Mouse (Mus musculus) erythroblast, embryonic 14.5 days (primary cell): ENCODE results near the gene Bmpr1a. TPM values are rescaled to one million over a fixed set of nuclear protein-coding genes. Genes with fewer than 3 reads are reported as not detected.

Experiments used
- H3K27me3 ChIP-seq: 2 replicates; pipeline ENCODE4 v1.6.1; 2012; ENCODE audit warnings: inconsistent platforms; ENCODE audit not compliant: control insufficient read depth
- H3K36me3 ChIP-seq: 2 replicates; pipeline ENCODE4 v1.6.1; 2012; ENCODE audit warnings: mild to moderate bottlenecking, inconsistent platforms; ENCODE audit not compliant: control insufficient read depth
- H3K4me1 ChIP-seq: 2 replicates; pipeline ENCODE4 v1.6.1; 2012; ENCODE audit warnings: inconsistent platforms; ENCODE audit not compliant: control insufficient read depth
- H3K4me3 ChIP-seq: replicated peaks from 2 replicates; pipeline ENCODE3; 2012; ENCODE audit warnings: moderate library complexity, mild to moderate bottlenecking, inconsistent platforms
- H3K9me3 ChIP-seq: 2 replicates; pipeline ENCODE4 v1.6.1; 2012; ENCODE audit warnings: low read length, inconsistent platforms, mixed read lengths; ENCODE audit not compliant: control insufficient read depth
- GATA1 ChIP-seq: IDR thresholded peaks from 2 replicates; pipeline ENCODE4 v1.6.1; 2012; ENCODE audit warnings: low read length, inconsistent platforms, mixed read lengths
- TAL1 ChIP-seq: IDR thresholded peaks from 3 replicates; pipeline ENCODE4 v1.6.1; 2012; ENCODE audit warnings: low read length, inconsistent platforms, mixed read lengths
- polyA plus RNA-seq: library from polyadenylated mRNA; stranded (reverse); fragments of >175 nt; gene quantifications from 2 replicates; pipeline ENCODE4 v1.2.3, GENCODE M21; 2012

The Bmpr1a gene
- polyA plus RNA-seq, 1 experiment, result not detected

DNA sequence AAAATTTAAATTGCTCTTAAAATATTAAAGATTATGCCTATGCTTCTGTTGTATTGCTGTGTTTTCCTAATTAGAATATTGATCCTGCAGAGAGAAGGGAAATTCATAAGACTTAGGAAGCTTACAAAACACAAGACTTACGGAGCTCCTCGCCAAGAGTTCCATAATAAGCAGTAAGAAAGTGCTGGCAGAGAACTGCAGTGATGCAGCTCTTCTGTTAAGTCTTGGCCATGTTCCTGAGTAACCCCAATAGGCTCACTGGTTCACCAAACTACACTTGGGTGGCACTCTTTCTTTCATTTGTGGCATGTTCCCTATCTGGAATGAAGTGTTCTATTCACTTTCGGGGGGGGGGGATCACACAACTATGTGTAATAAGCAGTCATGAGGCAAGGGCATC, 36.9 kb downstream of the Bmpr1a start:
- TF ChIP-seq GATA1 (no peak), TAL1 (no peak)

DNA sequence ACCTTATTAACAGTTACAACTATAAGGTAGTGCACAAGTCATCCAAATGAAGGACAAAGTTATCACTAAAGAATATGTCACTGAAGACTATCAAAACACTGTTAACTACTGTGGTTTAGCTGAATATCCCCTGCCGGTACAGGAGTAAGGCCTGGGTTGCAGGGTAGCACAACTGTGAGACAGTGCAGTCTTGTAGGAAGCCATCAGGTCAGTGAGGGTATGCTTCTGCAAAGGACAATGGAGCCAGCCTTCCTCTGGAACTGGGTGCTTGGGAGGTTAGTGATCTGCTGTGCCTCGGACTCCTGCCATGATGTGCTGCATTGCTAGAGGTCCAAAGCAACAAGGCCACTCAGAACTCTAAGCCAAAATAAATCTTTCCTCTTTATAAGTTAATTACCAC, 43.8 kb downstream of the Bmpr1a start:
- H3K9me3 ChIP-seq, result no peaks in the 10 kb centered on the region
- no peak overlapping the region for H3K4me3 ChIP-seq
- no peaks in the 10 kb centered on the region for H3K4me1 ChIP-seq
- H3K27me3 ChIP-seq, result no peaks in the 10 kb centered on the region
- H3K36me3 ChIP-seq, result no peaks in the 10 kb centered on the region; the same call in 1 of the 2 replicates
- TF ChIP-seq TAL1 (no peak), GATA1 (no peak)

More for the DNA sequence above, 36.9 kb downstream of the Bmpr1a start:
- no peak overlapping the region for H3K4me3 ChIP-seq
- no peaks in the 10 kb centered on the region for H3K36me3 ChIP-seq
- no peaks in the 10 kb centered on the region for H3K4me1 ChIP-seq
- no peaks in the 10 kb centered on the region for H3K27me3 ChIP-seq
- no peaks in the 10 kb centered on the region for H3K9me3 ChIP-seq

DNA sequence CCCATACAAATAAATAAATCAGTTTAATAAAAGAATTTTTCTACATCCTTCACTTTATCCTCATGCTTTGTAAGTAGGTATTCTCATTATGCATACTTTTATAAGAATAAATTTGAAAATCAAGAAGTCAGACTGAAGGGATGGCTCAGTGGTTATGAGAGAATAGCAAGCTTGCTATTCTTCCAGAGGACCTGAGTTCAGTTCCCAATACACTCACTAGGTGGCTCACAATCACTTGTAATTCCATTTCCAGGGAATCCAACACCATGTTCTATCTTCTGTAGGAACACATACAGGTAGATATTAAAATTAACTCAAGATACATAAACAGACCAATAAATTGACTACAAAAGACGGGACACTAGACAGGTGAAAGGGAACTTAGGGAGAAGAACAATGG, 44.3 kb downstream of the Bmpr1a start:
- TF ChIP-seq TAL1 (no peak), GATA1 (no peak)
- no peaks in the 10 kb centered on the region; the same call in 1 of the 2 replicates for H3K36me3 ChIP-seq
- H3K4me1 ChIP-seq, result no peaks in the 10 kb centered on the region
- no peaks in the 10 kb centered on the region for H3K9me3 ChIP-seq
- no peak overlapping the region for H3K4me3 ChIP-seq
- H3K27me3 ChIP-seq, result no peaks in the 10 kb centered on the region

DNA sequence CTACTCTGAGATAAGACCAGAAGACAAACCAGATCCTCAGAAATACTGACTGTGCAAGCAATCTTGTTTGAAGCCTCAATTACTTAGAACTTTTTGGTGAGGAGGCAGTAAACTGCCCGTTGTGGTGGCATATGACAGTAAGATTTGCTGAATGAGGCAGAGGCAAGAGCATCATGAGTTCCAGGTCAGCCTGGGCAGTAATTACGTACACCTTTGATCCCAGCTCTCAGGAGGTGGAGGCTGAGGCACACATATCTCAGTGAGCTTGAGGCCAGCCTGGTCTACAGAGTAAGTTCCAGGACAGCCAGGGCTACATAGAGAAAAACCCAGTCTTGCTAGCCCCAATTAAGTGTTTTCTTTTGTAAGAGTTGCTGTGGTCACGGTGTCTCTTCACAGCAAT, 48.9 kb downstream of the Bmpr1a start:
- TF ChIP-seq GATA1, result no peak
- TF ChIP-seq TAL1, result no peak
- Histone ChIP-seq H3K4me3 (no peak overlapping the region), H3K4me1 (no peaks in the 10 kb centered on the region), H3K9me3 (no peaks in the 10 kb centered on the region), H3K27me3 (no peaks in the 10 kb centered on the region), H3K36me3 (no peaks in the 10 kb centered on the region; the same call in 1 of the 2 replicates)

GRCm38 (mm10) chr14:34453648-34454047, 49.5 kb downstream of the Bmpr1a start:
- H3K4me1 ChIP-seq, result no peaks in the 10 kb centered on the region
- no peaks in the 10 kb centered on the region for H3K27me3 ChIP-seq
- no peak overlapping the region for H3K4me3 ChIP-seq
- H3K9me3 ChIP-seq, result no peaks in the 10 kb centered on the region
- TF ChIP-seq GATA1 (no peak), TAL1 (no peak)
- no peaks in the 10 kb centered on the region for H3K36me3 ChIP-seq

GRCm38 (mm10) chr14:34451872-34452271, 51.3 kb downstream of the Bmpr1a start:
- Histone ChIP-seq H3K9me3 (no peaks in the 10 kb centered on the region), H3K36me3 (no peaks in the 10 kb centered on the region), H3K4me3 (no peak overlapping the region), H3K4me1 (no peaks in the 10 kb centered on the region), H3K27me3 (no peaks in the 10 kb centered on the region)
- TF ChIP-seq GATA1, result no peak
- TF ChIP-seq TAL1, result no peak

- TF ChIP-seq TAL1, result no peak
- TF ChIP-seq GATA1, result no peak
- Histone ChIP-seq H3K9me3 (no peaks in the 10 kb centered on the region), H3K4me3 (no peak overlapping the region), H3K4me1 (no peaks in the 10 kb centered on the region), H3K27me3 (no peaks in the 10 kb centered on the region), H3K36me3 (no peaks in the 10 kb centered on the region)
These were observed 52.7 kb downstream of the Bmpr1a start for GRCm38 (mm10) chr14:34450451-34450850.

- Histone ChIP-seq H3K4me1 (no peaks in the 10 kb centered on the region), H3K36me3 (no peaks in the 10 kb centered on the region), H3K9me3 (no peaks in the 10 kb centered on the region), H3K27me3 (no peaks in the 10 kb centered on the region), H3K4me3 (no peak overlapping the region)
- TF ChIP-seq GATA1 (no peak), TAL1 (no peak)
These were observed 53.3 kb downstream of the Bmpr1a start for GRCm38 (mm10) chr14:34449807-34450206.

- no peak for TF ChIP-seq GATA1
- no peak for TF ChIP-seq TAL1
- Histone ChIP-seq H3K4me3 (no peak overlapping the region), H3K36me3 (no peaks in the 10 kb centered on the region), H3K27me3 (no peaks in the 10 kb centered on the region), H3K9me3 (no peaks in the 10 kb centered on the region), H3K4me1 (no peaks in the 10 kb centered on the region)
These were observed 54.7 kb downstream of the Bmpr1a start for GRCm38 (mm10) chr14:34448398-34448797.

DNA sequence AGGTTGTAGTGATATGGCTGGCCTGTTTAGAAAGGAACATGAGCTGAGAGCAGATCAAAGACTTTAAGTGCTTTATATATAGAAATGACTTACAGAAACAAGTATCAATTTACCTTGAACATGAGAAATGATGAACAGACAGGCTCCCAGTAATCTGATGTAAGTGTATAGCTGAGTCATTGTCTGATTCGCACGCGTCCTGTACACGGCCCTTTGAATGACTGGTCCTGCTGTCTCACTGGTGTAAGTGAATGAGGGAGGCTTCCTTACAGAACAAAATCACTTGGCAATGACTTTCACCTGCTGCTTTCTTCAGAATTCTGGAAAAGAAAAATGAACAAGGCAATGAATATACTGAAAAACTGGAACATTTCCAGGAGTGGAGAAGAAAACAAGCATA, 55.5 kb downstream of the Bmpr1a start:
- no peak for TF ChIP-seq GATA1
- no peaks in the 10 kb centered on the region for H3K9me3 ChIP-seq
- H3K27me3 ChIP-seq, result no peaks in the 10 kb centered on the region
- no peaks in the 10 kb centered on the region for H3K36me3 ChIP-seq
- no peak overlapping the region for H3K4me3 ChIP-seq
- no peaks in the 10 kb centered on the region for H3K4me1 ChIP-seq
